Mouse (Mus musculus): ENCODE results near the gene Pdzd9. TPM values are rescaled to one million over a fixed set of nuclear protein-coding genes. Genes with fewer than 3 reads are reported as not detected.
A peak's percentile ranks its signal among the peaks of the same experiment; 100 is the strongest.
"Not testable (repeated sequence)": the region's sequence is repeated elsewhere in the genome, so short reads cannot be mapped to it uniquely, and the experiment has no call there.

Pdzd9 gene
- not detected for total RNA-seq (2021)

GRCm38 (mm10) chr7:120670153-120670875 is at the start of gene Pdzd9:
Gene Pdzd9 (minus strand): TSS chr7:120670343.
- peak; percentile 63 to 72 for DNase-seq (ENCODE audit: low spot score in 2 of 2)
- intact Hi-C loops (cut with DNase I) = loop anchor here (1.0 to 10.0 kb wide), 3 partner anchors 84 to 244 kb away; partner anchors contain the start of gene Polr3e

GRCm38 (mm10) chr7:120717261-120717660 is 47.1 kb upstream of the Pdzd9 start:
- intact Hi-C loops (cut with DNase I) = no loop called here
- DNase-seq (ENCODE audit: low spot score in 2 of 2) = no peak

GRCm38 (mm10) chr7:120713951-120714350 is 43.8 kb upstream of the Pdzd9 start:
- DNase-seq (ENCODE audit: low spot score in 2 of 2); intact Hi-C loops (cut with DNase I): not testable (repeated sequence)

- DNase-seq (ENCODE audit: low spot score in 2 of 2) = no peak
- intact Hi-C loops (cut with DNase I) = no loop called here
Measured at GRCm38 (mm10) chr7:120713225-120713624, 43.1 kb upstream of the Pdzd9 start.

GRCm38 (mm10) chr7:120712071-120712470 is 41.9 kb upstream of the Pdzd9 start:
- no peak for DNase-seq (ENCODE audit: low spot score in 2 of 2)
- intact Hi-C loops (cut with DNase I) = no loop called here

- intact Hi-C loops (cut with DNase I) = no loop called here
- no peak for DNase-seq (ENCODE audit: low spot score in 2 of 2)
Measured at GRCm38 (mm10) chr7:120703888-120704287, 33.7 kb upstream of the Pdzd9 start.

- intact Hi-C loops (cut with DNase I) = no loop called here
- no peak for DNase-seq (ENCODE audit: low spot score in 2 of 2)
Measured at GRCm38 (mm10) chr7:120699586-120699985, 29.4 kb upstream of the Pdzd9 start.

GRCm38 (mm10) chr7:120696331-120696730 is 26.2 kb upstream of the Pdzd9 start:
- intact Hi-C loops (cut with DNase I) = no loop called here
- no peak for DNase-seq (ENCODE audit: low spot score in 2 of 2)

- intact Hi-C loops (cut with DNase I) = no loop called here
- no peak for DNase-seq (ENCODE audit: low spot score in 2 of 2)
Measured at GRCm38 (mm10) chr7:120695641-120696040, 25.5 kb upstream of the Pdzd9 start.

- intact Hi-C loops (cut with DNase I) = no loop called here
Measured at GRCm38 (mm10) chr7:120695196-120695595, 25.1 kb upstream of the Pdzd9 start.

GRCm38 (mm10) chr7:120693831-120694375 is 23.8 kb upstream of the Pdzd9 start:
- intact Hi-C loops (cut with DNase I) = no loop called here
- no peak for DNase-seq (ENCODE audit: low spot score in 2 of 2)

More at GRCm38 (mm10) chr7:120695196-120695595, 25.1 kb upstream of the Pdzd9 start:
- DNase-seq (ENCODE audit: low spot score in 2 of 2) = no peak

- DNase-seq (ENCODE audit: low spot score in 2 of 2) = no peak
- intact Hi-C loops (cut with DNase I) = no loop called here
Measured at GRCm38 (mm10) chr7:120690634-120691033, 20.5 kb upstream of the Pdzd9 start.

- no peak for DNase-seq (ENCODE audit: low spot score in 2 of 2)
- intact Hi-C loops (cut with DNase I) = no loop called here
Measured at GRCm38 (mm10) chr7:120685227-120685626, 15.1 kb upstream of the Pdzd9 start.

GRCm38 (mm10) chr7:120684731-120685161 is 14.6 kb upstream of the Pdzd9 start:
- intact Hi-C loops (cut with DNase I) = no loop called here
- no peak for DNase-seq (ENCODE audit: low spot score in 2 of 2)

- intact Hi-C loops (cut with DNase I) = no loop called here
- DNase-seq (ENCODE audit: low spot score in 2 of 2) = no peak
Measured at GRCm38 (mm10) chr7:120682002-120682401, 11.9 kb upstream of the Pdzd9 start.

- no peak for DNase-seq (ENCODE audit: low spot score in 2 of 2)
- intact Hi-C loops (cut with DNase I) = loop anchor here (2.0 to 10.0 kb wide), 2 partner anchors 46 to 236 kb away; partner anchors contain the start of gene Polr3e
Measured at GRCm38 (mm10) chr7:120679023-120679422, 8.9 kb upstream of the Pdzd9 start.

- intact Hi-C loops (cut with DNase I) = loop anchor here (2.0 to 10.0 kb wide), 2 partner anchors 47 to 237 kb away; partner anchors contain the start of gene Polr3e
- DNase-seq (ENCODE audit: low spot score in 2 of 2) = peak; percentile 41 to 44
Measured at GRCm38 (mm10) chr7:120677764-120678531, 7.8 kb upstream of the Pdzd9 start.

GRCm38 (mm10) chr7:120677001-120677643 is 7.0 kb upstream of the Pdzd9 start, which contains the start of gene Mosmo:
Gene Mosmo (plus strand): TSS chr7:120677618.
- intact Hi-C loops (cut with DNase I) = loop anchor here (10.0 kb wide), 1 partner anchor 238 kb away; the partner anchor contains the start of gene Polr3e
- DNase-seq (ENCODE audit: low spot score in 2 of 2) = peak; percentile 67 to 70

- DNase-seq (ENCODE audit: low spot score in 2 of 2) = no peak
- intact Hi-C loops (cut with DNase I) = loop anchor here (2.0 to 10.0 kb wide), 2 partner anchors 152 to 244 kb away; partner anchors contain the start of gene Polr3e
Measured at GRCm38 (mm10) chr7:120671271-120671670, 1.1 kb upstream of the Pdzd9 start.

- intact Hi-C loops (cut with DNase I) = no loop called here
- DNase-seq (ENCODE audit: low spot score in 2 of 2) = no peak
Measured at GRCm38 (mm10) chr7:120662079-120662478, 8.1 kb downstream of the Pdzd9 start.
